Mouse (Mus musculus): ENCODE data around the gene Zfp146.
"Not testable (repeated sequence)": the region's sequence is repeated elsewhere in the genome, so short reads cannot be mapped to it uniquely, and the experiment has no call there.

Zfp146 gene

GRCm38 (mm10) chr7:30122188-30122530, 47.4 kb downstream of the Zfp146 start:
- peak; percentile 15; the same call in 1 of the 2 replicates for ATAC-seq (ENCODE audit: low TSS enrichment)

- peak; percentile 95 for ATAC-seq (ENCODE audit: low TSS enrichment)
These were observed 48.0 kb downstream of the Zfp146 start, which contains the start of gene Zfp382 for GRCm38 (mm10) chr7:30121308-30122187. TSS of gene Zfp382 (plus strand) at chr7:30121942.

DNA sequence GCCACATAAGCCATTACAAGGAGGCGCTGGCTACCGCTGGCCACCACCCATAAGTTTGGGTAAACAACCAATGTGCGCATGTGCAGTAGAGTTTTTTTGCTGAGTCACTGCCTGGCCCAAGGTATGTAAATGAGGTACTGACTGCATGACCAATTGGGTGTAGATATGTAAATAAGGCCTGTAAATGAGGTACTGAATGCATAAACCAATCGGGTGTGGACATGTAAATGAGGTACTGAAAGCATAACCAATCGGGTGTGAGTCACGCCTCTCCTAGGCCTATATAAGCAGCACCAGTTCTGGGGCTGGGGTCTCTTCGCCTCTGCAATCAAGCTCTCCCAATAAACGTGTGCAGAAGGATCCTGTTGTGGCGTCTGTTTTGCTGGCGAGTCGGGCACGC, 51.6 kb downstream of the Zfp146 start:
- ATAC-seq (ENCODE audit: low TSS enrichment): not testable (repeated sequence)

DNA sequence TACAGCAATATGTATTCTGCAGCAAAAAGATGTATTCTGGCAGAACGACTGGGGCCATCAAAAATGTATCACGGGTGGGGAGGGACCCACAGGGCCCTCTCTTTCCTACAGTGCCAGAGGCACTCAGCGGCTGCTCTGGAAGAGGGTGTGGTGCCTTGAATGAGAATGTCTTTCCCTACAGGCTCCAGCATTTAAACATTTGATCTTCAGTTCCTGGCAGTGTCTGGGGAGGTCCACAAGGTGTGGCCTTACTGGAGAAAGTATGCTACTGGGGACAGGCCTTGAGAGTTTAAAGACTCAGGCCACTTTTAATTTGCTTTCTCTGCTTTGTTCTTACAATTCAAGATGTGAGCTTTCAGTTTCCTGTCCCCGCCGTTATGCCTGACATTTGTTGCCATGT, 53.5 kb downstream of the Zfp146 start:
- ATAC-seq (ENCODE audit: low TSS enrichment): no peak
